Comparison of ENCODE assay signal across 7 mouse cellular contexts in genomic region chr5:146385989-146386388, GRCm38 (mm10). TPM values are rescaled to one million over a fixed set of nuclear protein-coding genes. Genes with fewer than 3 reads are reported as not detected.
DNase-seq lines count a peak whose midpoint lies in the region; ATAC-seq and TF ChIP-seq lines count a peak whose summit lies in the region.

No protein-coding gene starts in this region.

- 3% methylated on average over 13 of the region's 13 CpGs for whole genome bisulfite sequencing in forebrain, embryonic 13.5 days
- 17% methylated on average over 13 of the region's 13 CpGs for WGBS in limb, embryonic 15.5 days

- peaks cover 8% of the 10 kb centered on the region; the same call in 1 of the 2 replicates for H3K9me3 ChIP-seq in E14TG2a.4 (ENCODE audit: low read length)
- peaks cover 5% of the 10 kb centered on the region for H3K9me3 ChIP-seq in ES-Bruce4 (replicated peaks; ENCODE audit: control insufficient read depth, insufficient read depth, low read length, poor library complexity, severe bottlenecking)
- peaks cover 6% of the 10 kb centered on the region for H3K9me3 ChIP-seq in forebrain, embryonic 13.5 days (replicated peaks)
- no peaks in the 10 kb centered on the region for H3K9me3 ChIP-seq in limb, embryonic 15.5 days

- peak overlapping the region; percentile 81 for H3K4me2 ChIP-seq in forebrain, embryonic 13.5 days
- H3K4me2 ChIP-seq in limb, embryonic 15.5 days, result peak overlapping the region; percentile 87

- ATAC-seq in forebrain, embryonic 13.5 days, result no peak
- no peak for ATAC-seq in limb, embryonic 15.5 days (ENCODE audit: insufficient number of reproducible peaks, low FRiP score, low TSS enrichment, low read depth)

- H3K4me3 ChIP-seq in E14TG2a.4 (replicated peaks; ENCODE audit: low read length) (peak overlapping the region; percentile 91), ES-Bruce4 (ENCODE audit: low read depth, low read length) (peak overlapping the region; percentile 67)
- peak overlapping the region; percentile 73 for H3K4me3 ChIP-seq in forebrain, embryonic 13.5 days
- peak overlapping the region; percentile 66 for H3K4me3 ChIP-seq in limb, embryonic 15.5 days

- H3K9ac ChIP-seq in ES-Bruce4 (ENCODE audit: low read depth, poor library complexity, severe bottlenecking), result peak overlapping the region; percentile 75
- peak overlapping the region; percentile 79 for H3K9ac ChIP-seq in forebrain, embryonic 13.5 days
- H3K9ac ChIP-seq in limb, embryonic 15.5 days, result no peak overlapping the region

- H3K27me3 ChIP-seq in E14TG2a.4 (ENCODE audit: insufficient read depth, low read length), result no peaks in the 10 kb centered on the region
- no peaks in the 10 kb centered on the region for H3K27me3 ChIP-seq in ES-Bruce4 (ENCODE audit: control insufficient read depth, insufficient read depth, low read length, poor library complexity, severe bottlenecking)
- H3K27me3 ChIP-seq in forebrain, embryonic 13.5 days, result no peaks in the 10 kb centered on the region
- H3K27me3 ChIP-seq in limb, embryonic 15.5 days, result no peaks in the 10 kb centered on the region

- H3K27ac ChIP-seq in ES-Bruce4 (ENCODE audit: insufficient read depth, low read length), result peak overlapping the region; percentile 69
- H3K27ac ChIP-seq in forebrain, embryonic 13.5 days, result no peak overlapping the region
- H3K27ac ChIP-seq in limb, embryonic 15.5 days, result no peak overlapping the region

- 0 out of 2 replicates have a peak, but pooled peaks have one; percentile 27 for TF ChIP-seq EP300 in ES-Bruce4 (IDR thresholded peaks at IDR 0.05; ENCODE audit: insufficient read depth, low read depth, low read length)

- TF ChIP-seq CTCF in E14TG2a.4 (conservative IDR thresholded peaks at IDR 0.05; ENCODE audit: low read length), result no peak
- no peak for TF ChIP-seq CTCF in ES-Bruce4 (IDR thresholded peaks at IDR 0.05; ENCODE audit: low read depth, low read length)

- peaks cover 28% of the 10 kb centered on the region for H3K4me1 ChIP-seq in E14TG2a.4 (replicated peaks; ENCODE audit: low read depth, low read length)
- no peaks in the 10 kb centered on the region for H3K4me1 ChIP-seq in ES-Bruce4 (ENCODE audit: control insufficient read depth, insufficient read depth, low read length)
- H3K4me1 ChIP-seq in forebrain, embryonic 13.5 days, result peaks cover 8% of the 10 kb centered on the region; the same call in 1 of the 2 replicates
- H3K4me1 ChIP-seq in limb, embryonic 15.5 days, result peaks cover 8% of the 10 kb centered on the region; the same call in 1 of the 2 replicates

- TF ChIP-seq POLR2A in ES-Bruce4 (IDR thresholded peaks at IDR 0.05; ENCODE audit: insufficient read depth, low read length), result no peak

- H3K36me3 ChIP-seq in E14TG2a.4 (ENCODE audit: insufficient read depth, low read length) (peaks cover 18% of the 10 kb centered on the region), ES-Bruce4 (ENCODE audit: control insufficient read depth, insufficient read depth, low read length, poor library complexity, severe bottlenecking) (no peaks in the 10 kb centered on the region)
- H3K36me3 ChIP-seq in forebrain, embryonic 13.5 days (ENCODE audit: poor library complexity, severe bottlenecking), result 0 out of 2 replicates have a peak, but pooled peaks cover 8% of the 10 kb centered on the region
- no peaks in the 10 kb centered on the region for H3K36me3 ChIP-seq in limb, embryonic 15.5 days

- no peak for DNase-seq in left cerebral cortex, adult 9 months (ENCODE audit: low spot score in 2 of 2)
- DNase-seq in adrenal gland, postnatal 4 days (ENCODE audit: low spot score in 2 of 2), result no peak
- no peak for DNase-seq in right cerebral cortex, adult 2 months (ENCODE audit: low spot score in 2 of 2)

RNA-seq across cellular contexts. Expression of gene Wasf3, which starts 1.2 kb away (rescaled TPM):
- polyA plus RNA-seq in ES-Bruce4 (2011; ENCODE audit: insufficient read depth, insufficient read length, low read depth, missing spikeins), result 32.3 and 33.1 TPM in 2 replicates
- polyA plus RNA-seq in forebrain, embryonic 13.5 days (2015; fragmentation: Nextera tagmentation; extraction: Ambion mirVana), result 7.3 and 8.9 TPM in 2 replicates
- 1.6 and 2.6 TPM in 2 replicates for polyA plus RNA-seq in limb, embryonic 15.5 days (2015; fragmentation: Nextera tagmentation; extraction: Ambion mirVana)
- total RNA-seq in adrenal gland, postnatal 4 days (2021), result 10 to 100 TPM; 21.5 TPM
